8 mouse cellular contexts compared by ENCODE assay signal in the genomic region with DNA sequence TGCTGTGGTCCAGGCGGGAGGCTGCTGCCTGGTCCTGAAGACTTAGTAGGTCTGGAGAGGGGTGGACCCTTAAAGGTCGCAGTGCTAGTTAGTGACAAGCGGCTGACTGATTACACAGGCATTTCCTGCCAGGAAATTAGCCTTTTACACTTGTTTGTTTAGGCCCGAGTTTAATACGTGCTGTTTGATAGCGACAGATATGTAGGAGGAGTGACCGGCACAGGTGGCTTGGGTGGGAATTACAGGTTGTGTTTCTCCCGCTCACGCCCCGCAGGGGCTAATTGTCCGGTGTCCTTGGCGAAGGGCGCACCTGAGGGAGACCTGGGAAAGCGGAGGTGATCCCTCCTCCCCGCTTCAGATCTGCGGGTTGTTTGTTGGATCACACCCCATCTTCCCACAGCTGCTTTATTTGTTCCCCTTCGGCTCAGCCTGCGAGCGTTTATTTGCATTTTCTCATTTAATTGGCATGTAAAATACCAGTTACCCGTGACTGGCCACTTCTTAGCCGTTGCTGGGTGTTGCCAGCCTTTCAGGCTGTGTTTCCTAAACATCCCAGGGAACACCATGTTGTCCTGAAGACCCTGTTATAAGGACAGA. TPM values are rescaled to one million over a fixed set of nuclear protein-coding genes. Genes with fewer than 3 reads are reported as not detected.
A peak's percentile ranks its signal among the peaks of the same experiment; 100 is the strongest.
DNase-seq lines count a peak whose midpoint lies in the region; ATAC-seq and TF ChIP-seq lines count a peak whose summit lies in the region.

No protein-coding gene starts in this region.

- no peak overlapping the region for H3K27ac ChIP-seq in embryonic facial prominence, embryonic 12.5 days
- no peak overlapping the region for H3K27ac ChIP-seq in intestine, postnatal 0 days (ENCODE audit: low read depth, low read length)
- no peak overlapping the region for H3K27ac ChIP-seq in midbrain, embryonic 14.5 days (replicated peaks; ENCODE audit: low read depth, low read length)

- H3K27me3 ChIP-seq in embryonic facial prominence, embryonic 12.5 days = peaks cover 18% of the 10 kb centered on the region
- H3K27me3 ChIP-seq in intestine, postnatal 0 days (replicated peaks; ENCODE audit: control insufficient read depth, insufficient read depth, low read length) = no peaks in the 10 kb centered on the region
- H3K27me3 ChIP-seq in midbrain, embryonic 14.5 days (ENCODE audit: control insufficient read depth, insufficient read depth, low read length) = no peaks in the 10 kb centered on the region

- ATAC-seq in embryonic facial prominence, embryonic 12.5 days (ENCODE audit: insufficient number of reproducible peaks, insufficient read depth, low FRiP score, low TSS enrichment) = no peak
- no peak for ATAC-seq in intestine, postnatal 0 days
- no peak for ATAC-seq in midbrain, embryonic 14.5 days (ENCODE audit: low FRiP score, low TSS enrichment)

- H3K4me2 ChIP-seq in embryonic facial prominence, embryonic 12.5 days (replicated peaks) = peak overlapping the region; percentile 28
- H3K4me2 ChIP-seq in intestine, postnatal 0 days (replicated peaks; ENCODE audit: low read depth) = peak overlapping the region; percentile 65
- H3K4me2 ChIP-seq in midbrain, embryonic 14.5 days (ENCODE audit: low read length) = peak overlapping the region; percentile 49

- H3K4me3 ChIP-seq in embryonic facial prominence, embryonic 12.5 days = no peak overlapping the region
- H3K4me3 ChIP-seq in intestine, postnatal 0 days (ENCODE audit: low read depth, low read length) = peak overlapping the region; percentile 25
- peak overlapping the region; percentile 22 for H3K4me3 ChIP-seq in midbrain, embryonic 14.5 days (replicated peaks; ENCODE audit: low read depth, low read length)

- H3K9ac ChIP-seq in embryonic facial prominence, embryonic 12.5 days = no peak overlapping the region
- no peak overlapping the region for H3K9ac ChIP-seq in intestine, postnatal 0 days (ENCODE audit: low read depth, low read length)
- peak overlapping the region; percentile 27; the same call in 1 of the 2 replicates for H3K9ac ChIP-seq in midbrain, embryonic 14.5 days (replicated peaks; ENCODE audit: low read length)

- 3% methylated on average over 21 of the region's 21 CpGs for WGBS in embryonic facial prominence, embryonic 12.5 days
- WGBS in intestine, postnatal 0 days = 3% methylated on average over 21 of the region's 21 CpGs
- WGBS in midbrain, embryonic 14.5 days = 6% methylated on average over 21 of the region's 21 CpGs

- H3K36me3 ChIP-seq in embryonic facial prominence, embryonic 12.5 days = no peaks in the 10 kb centered on the region
- H3K36me3 ChIP-seq in intestine, postnatal 0 days (ENCODE audit: control insufficient read depth, insufficient read depth) = no peaks in the 10 kb centered on the region
- no peaks in the 10 kb centered on the region for H3K36me3 ChIP-seq in midbrain, embryonic 14.5 days (ENCODE audit: control insufficient read depth, insufficient read depth, low read length)

- H3K4me1 ChIP-seq in embryonic facial prominence, embryonic 12.5 days = peaks cover 6% of the 10 kb centered on the region; the same call in 1 of the 2 replicates
- no peaks in the 10 kb centered on the region for H3K4me1 ChIP-seq in intestine, postnatal 0 days (replicated peaks; ENCODE audit: control insufficient read depth, insufficient read depth, low read length)
- H3K4me1 ChIP-seq in midbrain, embryonic 14.5 days (ENCODE audit: control insufficient read depth, insufficient read depth, low read length) = peaks cover 9% of the 10 kb centered on the region; the same call in 1 of the 2 replicates

- intact Hi-C loops in heart, postnatal 14 days (cut with DNase I) = no loop called here

- no peak for TF ChIP-seq CTCF in intestine, postnatal 0 days (IDR thresholded peaks at IDR 0.05; ENCODE audit: low read depth)

- DNase-seq in heart, adult 8-10 months (ENCODE audit: low spot score) = peak; percentile 16
- no peak for DNase-seq in heart, postnatal 14 days
- DNase-seq in midbrain, embryonic 14.5 days = peak; percentile 50
- no peak for DNase-seq in left cerebral cortex, adult 11 months (ENCODE audit: low spot score)
- no peak for DNase-seq in right cerebral cortex, postnatal 36 days (ENCODE audit: low spot score in 2 of 2)
- DNase-seq in adrenal gland, adult 2 months = no peak

- no peaks in the 10 kb centered on the region for H3K9me3 ChIP-seq in embryonic facial prominence, embryonic 12.5 days
- H3K9me3 ChIP-seq in intestine, postnatal 0 days (ENCODE audit: control insufficient read depth) = 0 out of 2 replicates have a peak, but pooled peaks cover 3% of the 10 kb centered on the region
- no peaks in the 10 kb centered on the region for H3K9me3 ChIP-seq in midbrain, embryonic 14.5 days (ENCODE audit: control insufficient read depth, low read length)

RNA-seq across cellular contexts. Expression of a gene that starts 25.1 kb away (rescaled TPM):
- 1 to 10 TPM in 2 of 4 experiments, under 1 TPM in 2; 0.75 to 1.9 (median 0.93) TPM for total RNA-seq in heart, adult 8-10 months (2022)
- 1 to 10 TPM; 2.8 to 2.9 TPM for total RNA-seq in heart, postnatal 14 days (2021)
- 2.2 and 2.5 TPM in 2 replicates for polyA plus RNA-seq in embryonic facial prominence, embryonic 12.5 days (2016; fragmentation: Nextera tagmentation; extraction: Ambion mirVana)
- polyA plus RNA-seq in intestine, postnatal 0 days (2015; fragmentation: Nextera tagmentation; extraction: Ambion mirVana) = 3.3 and 4.2 TPM in 2 replicates
- 0.66 TPM in 1 of 2 replicates, not detected in the other for polyA plus RNA-seq in midbrain, embryonic 14.5 days (2014; fragmentation: Nextera tagmentation; extraction: Ambion mirVana)
- total RNA-seq in adrenal gland, adult 2 months (2021) = 1 to 10 TPM in 1 of 2 experiments, under 1 TPM in 1; 0.55 to 1.0 TPM
- polyA plus RNA-seq in adrenal gland, adult 2 months (2012; rRNA removed) = 0.18 and 0.27 TPM in 2 replicates

RNA-seq across cellular contexts. Expression of a gene that starts 29.0 kb away (rescaled TPM):
- total RNA-seq in heart, adult 8-10 months (2022) = 10 to 100 TPM; 36.3 to 39.7 (median 38.0) TPM
- total RNA-seq in heart, postnatal 14 days (2021) = 10 to 100 TPM; 39.3 to 43.3 TPM
- 111 and 113 TPM in 2 replicates for polyA plus RNA-seq in embryonic facial prominence, embryonic 12.5 days (2016; fragmentation: Nextera tagmentation; extraction: Ambion mirVana)
- 32.6 and 33.5 TPM in 2 replicates for polyA plus RNA-seq in intestine, postnatal 0 days (2015; fragmentation: Nextera tagmentation; extraction: Ambion mirVana)
- 69.8 and 77.9 TPM in 2 replicates for polyA plus RNA-seq in midbrain, embryonic 14.5 days (2014; fragmentation: Nextera tagmentation; extraction: Ambion mirVana)
- 10 to 100 TPM; 57.9 to 61.4 TPM for total RNA-seq in adrenal gland, adult 2 months (2021)
- polyA plus RNA-seq in adrenal gland, adult 2 months (2012; rRNA removed) = 21.7 and 23.0 TPM in 2 replicates

RNA-seq across cellular contexts. Expression of a gene that starts 58.9 kb away (rescaled TPM):
- 1 to 10 TPM; 4.8 to 7.5 (median 5.6) TPM for total RNA-seq in heart, adult 8-10 months (2022)
- 10 to 100 TPM; 15.4 to 18.5 TPM for total RNA-seq in heart, postnatal 14 days (2021)
- 4.5 and 4.7 TPM in 2 replicates for polyA plus RNA-seq in embryonic facial prominence, embryonic 12.5 days (2016; fragmentation: Nextera tagmentation; extraction: Ambion mirVana)
- 2.2 and 3.2 TPM in 2 replicates for polyA plus RNA-seq in intestine, postnatal 0 days (2015; fragmentation: Nextera tagmentation; extraction: Ambion mirVana)
- 3.9 and 4.3 TPM in 2 replicates for polyA plus RNA-seq in midbrain, embryonic 14.5 days (2014; fragmentation: Nextera tagmentation; extraction: Ambion mirVana)
- 1 to 10 TPM; 3.9 to 4.7 TPM for total RNA-seq in adrenal gland, adult 2 months (2021)
- polyA plus RNA-seq in adrenal gland, adult 2 months (2012; rRNA removed) = 2.0 TPM in 2 replicates

Comparison
In these comparisons a context has a peak if more than half of its experiments do, and no peak if none do; other contexts are left out.
1. DNase-seq: peak in heart, adult 8-10 months (single experiment) and midbrain, embryonic 14.5 days (single experiment); none in heart, postnatal 14 days (0 of 2), left cerebral cortex, adult 11 months (single experiment), right cerebral cortex, postnatal 36 days (0 of 2) and adrenal gland, adult 2 months (single experiment).
2. Peak in every context shown above with its lines, with median percentiles within 50 percentile points of each other: H3K4me2 ChIP-seq.